Mouse (Mus musculus): ENCODE data around the gene Noxo1.

- no peak for TF ChIP-seq GATA1 (IDR thresholded peaks at IDR 0.05; ENCODE audit: low read length)
- no peak for TF ChIP-seq TAL1 (IDR thresholded peaks at IDR 0.05; ENCODE audit: low read length)
These were observed 28.1 kb downstream of the Noxo1 start, which contains the start of gene Ndufb10 for GRCm38 (mm10) chr17:24724184-24724583.

Data from erythroblast, embryonic 14.5 days (primary cell).